Mouse (Mus musculus): ENCODE data around the gene Lbhd1.
A peak's percentile ranks its signal among the peaks of the same experiment; 100 is the strongest.
"Not testable (repeated sequence)": the region's sequence is repeated elsewhere in the genome, so short reads cannot be mapped to it uniquely, and the experiment has no call there.

Gene Lbhd1

DNA sequence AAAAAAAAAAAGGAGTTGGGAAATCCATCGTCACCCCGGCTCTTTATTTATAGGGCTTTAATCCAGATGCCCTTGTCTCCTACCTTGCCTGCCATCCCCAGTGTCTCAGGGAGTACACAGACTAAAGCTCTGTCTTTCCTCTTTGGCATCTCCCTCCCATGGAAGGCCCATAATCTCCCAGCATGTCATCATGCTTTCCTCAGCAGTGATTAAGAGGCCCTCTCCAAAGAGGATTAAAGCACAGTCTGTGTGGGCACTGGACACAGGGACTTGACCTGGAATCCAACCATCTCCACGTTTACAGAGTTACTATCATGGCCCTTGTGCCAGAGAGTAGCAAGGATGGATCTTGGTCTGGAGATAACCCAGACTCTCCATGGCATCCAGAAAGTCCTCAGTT is at the start of gene Lbhd1, which contains the start of gene Gm49403:
Gene Lbhd1, plus strand, starts transcription at position 117 of the 400 bp plus-strand sequence.
Gene Gm49403, plus strand, starts transcription at position 315 of the 400 bp plus-strand sequence.
- DNase-seq (ENCODE audit: low spot score) = no peak

DNA sequence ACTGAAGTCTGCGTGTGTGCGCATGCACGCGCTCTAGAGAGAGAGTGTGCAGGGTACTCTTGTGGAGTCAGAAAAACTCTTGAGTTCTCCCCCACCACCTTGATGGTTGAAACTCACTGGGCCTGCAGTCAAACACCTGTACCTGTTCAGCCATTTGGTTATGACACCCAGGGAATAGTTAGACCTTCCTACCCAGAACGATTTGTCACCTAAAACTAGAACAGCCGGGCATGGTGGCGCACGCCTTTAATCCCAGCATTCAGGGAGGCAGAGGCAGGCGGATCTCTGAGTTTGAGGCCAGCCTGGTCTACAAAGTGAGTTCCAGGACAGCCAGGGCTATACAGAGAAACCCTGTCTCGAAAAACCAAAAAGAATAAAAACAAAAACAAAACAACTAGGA is 47.2 kb upstream of the Lbhd1 start:
- DNase-seq (ENCODE audit: low spot score) = not testable (repeated sequence)

DNA sequence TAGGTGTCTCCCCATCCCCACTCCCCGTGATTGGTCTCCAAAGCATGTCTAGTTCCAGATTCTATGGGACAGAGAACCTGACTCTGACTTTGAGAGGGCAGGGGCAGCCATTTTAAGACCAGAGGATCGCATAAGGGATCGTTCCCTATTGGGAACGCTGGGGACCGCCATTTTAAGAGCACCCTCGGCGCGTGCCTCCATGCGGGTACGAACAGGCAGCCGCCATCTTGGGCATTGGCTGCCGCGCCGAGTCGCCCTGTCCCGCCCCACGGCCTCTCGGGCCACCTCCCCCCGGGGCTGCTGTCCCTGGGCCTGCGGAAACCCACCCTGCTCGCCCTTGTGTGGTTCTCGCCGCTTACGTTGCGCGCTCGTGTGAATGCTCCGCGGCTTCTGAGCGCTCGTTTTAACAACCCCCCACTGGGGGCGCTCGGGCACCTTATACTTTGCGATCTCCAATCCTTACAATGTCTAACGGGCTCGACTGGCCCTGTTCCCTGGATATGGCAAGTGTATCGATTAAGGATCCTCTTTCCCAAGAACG is 46.2 kb upstream of the Lbhd1 start, which contains the start of gene Bscl2:
Gene Bscl2, plus strand, starts transcription at position 217 of the 541 bp plus-strand sequence.
- peak; percentile 80 for DNase-seq (ENCODE audit: low spot score)

GRCm38 (mm10) chr19:8838041-8838730 is 45.3 kb upstream of the Lbhd1 start:
- DNase-seq (ENCODE audit: low spot score) = no peak

DNA sequence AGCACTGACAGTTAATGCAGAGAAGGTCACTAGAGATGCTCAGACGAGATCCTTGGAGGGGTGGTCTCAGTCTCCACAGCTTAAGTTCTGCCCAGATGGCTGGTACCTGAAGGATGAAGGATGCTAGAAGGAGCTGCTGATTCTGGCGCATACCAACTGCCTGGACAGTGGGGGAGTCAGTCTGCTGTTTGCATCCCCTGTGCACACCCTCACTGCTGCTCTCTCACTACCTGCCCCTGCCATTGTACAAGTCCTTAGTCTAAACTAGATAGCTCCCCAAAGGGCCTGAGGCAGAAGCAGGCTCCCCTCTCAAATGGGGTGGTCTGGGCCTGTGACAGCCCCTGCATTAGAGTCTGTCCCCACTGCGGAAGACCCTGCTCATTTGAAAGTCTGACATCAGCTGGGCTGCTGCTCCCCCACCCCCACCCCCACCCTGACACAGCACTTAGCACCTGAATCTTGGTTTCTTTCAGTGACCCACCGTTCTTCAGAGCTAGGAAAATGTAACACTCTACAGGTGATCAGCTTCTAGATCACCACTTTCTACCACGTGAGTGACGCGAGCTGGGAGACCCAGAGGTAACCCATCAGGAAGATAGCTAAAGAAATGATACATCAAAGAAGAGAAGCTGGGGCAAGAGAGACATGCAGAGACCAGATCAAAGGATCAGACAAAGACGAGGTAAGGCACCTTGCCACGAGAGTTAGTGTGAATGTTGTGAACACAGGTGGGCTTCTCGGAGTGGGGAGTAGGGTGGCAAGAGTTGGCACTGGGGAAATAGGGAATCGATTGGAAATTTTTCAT is 44.2 kb upstream of the Lbhd1 start, which contains the start of gene Gng3:
Gene Gng3, minus strand, starts transcription at position 92 of the 805 bp plus-strand sequence.
- no peak for DNase-seq (ENCODE audit: low spot score)

GRCm38 (mm10) chr19:8839908-8840791 is 43.4 kb upstream of the Lbhd1 start:
- peak; percentile 74 for DNase-seq (ENCODE audit: low spot score)

DNA sequence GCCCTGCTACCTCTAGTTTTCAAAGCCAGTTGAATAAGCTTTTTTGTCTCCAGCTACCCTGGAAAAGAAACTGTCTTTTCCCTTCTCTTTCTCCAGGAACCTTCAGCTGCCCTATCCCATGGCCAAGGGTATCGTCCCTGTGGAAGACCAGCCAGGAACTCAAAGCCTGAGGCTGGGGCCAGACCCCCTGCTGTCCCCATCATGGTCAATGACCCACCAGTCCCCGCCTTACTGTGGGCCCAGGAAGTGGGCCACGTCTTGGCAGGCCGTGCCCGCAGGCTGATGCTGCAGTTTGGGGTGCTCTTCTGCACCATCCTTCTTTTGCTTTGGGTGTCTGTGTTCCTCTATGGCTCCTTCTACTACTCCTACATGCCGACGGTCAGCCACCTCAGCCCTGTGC is 42.5 kb upstream of the Lbhd1 start:
- DNase-seq (ENCODE audit: low spot score) = no peak

GRCm38 (mm10) chr19:8842961-8843360 is 40.6 kb upstream of the Lbhd1 start:
- no peak for DNase-seq (ENCODE audit: low spot score)

- peak; percentile 62 for DNase-seq (ENCODE audit: low spot score)
Measured at GRCm38 (mm10) chr19:8844371-8845129, 39.0 kb upstream of the Lbhd1 start.

GRCm38 (mm10) chr19:8848356-8848755 is 35.2 kb upstream of the Lbhd1 start:
- DNase-seq (ENCODE audit: low spot score) = no peak

DNA sequence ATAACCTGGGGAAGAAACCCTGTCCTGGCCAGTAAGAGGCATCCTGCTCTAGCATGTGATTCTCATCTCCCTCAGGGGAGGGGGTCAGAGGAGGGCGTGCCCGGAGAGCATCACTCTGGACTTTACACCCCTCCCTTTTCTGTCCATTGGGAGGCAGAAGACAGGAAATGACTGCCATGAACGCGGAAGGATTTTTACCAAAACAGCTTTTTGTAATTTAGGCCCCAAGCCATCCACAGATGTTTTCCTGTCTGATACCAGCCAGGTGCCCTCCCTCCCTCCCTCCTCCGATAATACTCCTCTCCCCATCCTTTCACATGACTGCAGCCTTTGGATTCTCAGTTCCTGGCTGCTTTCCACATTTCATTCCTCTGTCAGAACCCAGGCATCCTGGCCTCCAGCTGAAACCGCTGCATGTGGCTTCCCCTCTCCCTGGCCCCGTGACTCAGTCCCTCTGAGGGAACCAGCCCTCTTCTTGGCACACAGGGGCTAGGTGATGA is 33.1 kb upstream of the Lbhd1 start, which contains the start of gene Lrrn4cl:
Gene Lrrn4cl, plus strand, starts transcription at position 367 of the 500 bp plus-strand sequence.
- no peak for DNase-seq (ENCODE audit: low spot score)

GRCm38 (mm10) chr19:8851639-8852038 is 31.9 kb upstream of the Lbhd1 start:
- DNase-seq (ENCODE audit: low spot score) = no peak

DNA sequence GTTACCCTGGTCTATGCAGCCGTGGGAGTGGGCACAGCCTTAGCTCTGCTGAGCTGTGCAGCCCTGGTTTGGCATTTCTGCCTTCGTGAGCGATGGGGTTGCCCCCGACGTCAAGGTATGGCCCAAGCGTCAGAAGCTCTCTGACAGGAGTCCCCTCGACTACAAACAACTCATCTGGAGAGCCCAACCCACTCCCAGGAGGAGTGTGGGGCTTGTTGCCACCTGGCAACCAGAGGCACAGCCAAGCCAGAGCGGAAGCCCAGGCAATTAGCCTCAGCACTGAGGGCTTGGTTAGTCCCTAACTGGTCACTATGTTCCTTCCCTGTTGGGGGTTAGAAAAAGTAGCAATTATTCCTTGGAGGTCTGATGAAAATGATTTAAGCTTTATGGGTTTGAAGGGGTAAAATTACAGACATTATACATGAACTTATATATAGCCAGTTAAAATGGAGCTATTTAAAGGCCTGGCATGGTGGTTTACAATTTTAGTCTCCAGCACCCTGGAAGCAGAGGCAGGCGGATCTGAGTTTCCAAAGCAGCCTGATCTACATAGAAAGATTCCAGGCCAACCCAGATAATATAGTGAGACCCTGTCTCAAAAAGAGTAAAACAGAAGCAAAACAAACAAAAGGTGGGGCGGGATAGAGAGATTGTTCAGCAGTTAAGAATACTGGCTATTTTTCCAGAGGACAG is 31.1 kb upstream of the Lbhd1 start:
- DNase-seq (ENCODE audit: low spot score) = no peak

DNA sequence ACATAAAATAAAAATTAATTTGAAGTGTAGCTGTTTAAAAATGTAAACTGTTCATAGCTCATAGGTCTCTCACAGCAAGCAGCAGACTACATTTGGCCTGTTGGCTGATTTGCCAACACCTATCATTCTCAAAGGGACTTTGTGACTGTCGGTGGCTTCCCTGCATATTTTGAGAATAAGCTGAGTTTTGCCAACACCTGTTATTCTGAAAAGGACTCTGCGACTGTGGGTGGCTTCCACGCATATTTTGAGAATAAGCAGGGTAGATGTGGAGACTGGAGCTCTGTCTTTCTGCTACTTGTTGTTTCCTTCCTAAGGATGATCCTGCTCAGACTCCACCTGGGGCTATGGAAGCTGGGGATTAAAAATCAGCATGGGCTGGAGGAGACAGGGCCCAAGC is 30.4 kb upstream of the Lbhd1 start:
- DNase-seq (ENCODE audit: low spot score) = no peak

DNA sequence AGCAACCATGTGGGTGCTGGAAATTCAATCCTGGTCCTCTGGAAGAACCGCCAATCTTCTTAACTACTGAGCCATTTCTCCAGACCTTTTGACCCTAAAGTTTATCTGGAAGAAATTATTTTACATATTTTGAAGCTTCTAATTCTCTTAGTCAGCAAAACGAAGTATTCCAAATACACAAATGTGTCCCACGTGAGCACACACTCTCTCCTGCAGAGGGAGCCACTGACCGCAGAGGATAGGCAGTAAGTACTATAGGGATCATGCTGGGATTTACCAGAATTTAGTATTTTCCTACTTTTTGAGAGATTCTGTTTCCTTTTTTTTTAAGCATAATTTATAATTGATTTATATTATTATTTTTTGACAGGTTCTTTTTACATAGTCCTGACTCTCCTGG is 25.8 kb upstream of the Lbhd1 start:
- DNase-seq (ENCODE audit: low spot score) = no peak

- DNase-seq (ENCODE audit: low spot score) = no peak
Measured at GRCm38 (mm10) chr19:8859018-8859417, 24.5 kb upstream of the Lbhd1 start.

DNA sequence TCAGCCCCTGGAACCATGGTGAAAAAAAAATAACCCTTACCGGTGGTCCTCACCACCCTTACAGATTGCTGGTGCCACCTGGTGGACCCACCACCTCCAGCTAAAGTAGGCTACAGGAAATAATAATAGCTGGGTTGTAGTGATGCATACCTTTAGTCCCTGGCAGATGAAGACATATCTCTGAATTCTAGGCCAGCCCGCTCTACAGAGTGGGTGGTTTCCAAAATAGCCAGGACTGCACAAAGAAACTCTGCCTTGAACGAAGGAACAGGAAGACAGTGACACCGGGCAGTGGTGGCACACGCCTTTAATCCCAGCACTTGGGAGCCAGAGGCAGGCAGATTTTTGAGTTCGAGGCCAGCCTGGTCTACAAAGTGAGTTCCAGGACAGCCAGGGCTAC is 19.3 kb upstream of the Lbhd1 start:
- DNase-seq (ENCODE audit: low spot score) = no peak

GRCm38 (mm10) chr19:8870381-8870780 is 13.2 kb upstream of the Lbhd1 start:
- not testable (repeated sequence) for DNase-seq (ENCODE audit: low spot score)

- DNase-seq (ENCODE audit: low spot score) = no peak
Measured at GRCm38 (mm10) chr19:8870838-8871237, 12.7 kb upstream of the Lbhd1 start.
